Mouse (Mus musculus) liver, embryonic 13.5 days (tissue): Measurements from ENCODE around the gene Ano2. TPM values are rescaled to one million over a fixed set of nuclear protein-coding genes. Genes with fewer than 3 reads are reported as not detected.

Experiments used
- ATAC-seq: fragments of 200-750 bp; cut with Nextera tagmentation; 2 replicates; pipeline ENCODE4 v1.8.0; 2017; ENCODE audit warnings: low read depth, mild to moderate bottlenecking, moderate number of reproducible peaks, moderate library complexity
- DNase-seq: peaks from one replicate; pipeline ENCODE4 v3.0.0; 2022
- H3K27ac ChIP-seq: fragments of 300-500 bp; sonication (generic); 2 replicates; pipeline ENCODE4 v1.5.1; 2015; ENCODE audit warnings: moderate library complexity, mild to moderate bottlenecking, inconsistent platforms
- H3K27me3 ChIP-seq: fragments of 300-500 bp; sonication (generic); 2 replicates; pipeline ENCODE4 v1.6.1; 2015; ENCODE audit warnings: mild to moderate bottlenecking, inconsistent platforms
- H3K36me3 ChIP-seq: fragments of 300-500 bp; sonication (generic); 2 replicates; pipeline ENCODE4 v1.6.1; 2015; ENCODE audit warnings: mild to moderate bottlenecking, inconsistent platforms
- H3K4me1 ChIP-seq: fragments of 300-500 bp; sonication (generic); replicated peaks from 2 replicates; pipeline ENCODE4 v1.6.1; 2015; ENCODE audit warnings: inconsistent platforms
- H3K4me2 ChIP-seq: fragments of 300-500 bp; sonication (generic); 2 replicates; pipeline ENCODE4 v1.6.1; 2015; ENCODE audit warnings: inconsistent platforms, mild to moderate bottlenecking, moderate library complexity
- H3K4me3 ChIP-seq: fragments of 300-500 bp; sonication (generic); replicated peaks from 2 replicates; pipeline ENCODE4 v1.5.1; 2015; ENCODE audit warnings: mild to moderate bottlenecking, inconsistent platforms
- H3K9ac ChIP-seq: fragments of 300-500 bp; sonication (generic); 2 replicates; pipeline ENCODE4 v1.6.1; 2015; ENCODE audit warnings: mild to moderate bottlenecking, inconsistent platforms
- H3K9me3 ChIP-seq: fragments of 300-500 bp; sonication (generic); replicated peaks from 2 replicates; pipeline ENCODE4 v1.6.1; 2016; ENCODE audit warnings: inconsistent platforms
- WGBS: fragments of 180-500 bp; shearing (Covaris S2); methylation state at CpG from one replicate; pipeline ENCODE4 v1.1.7; 2015; ENCODE audit not compliant: insufficient replicate concordance; 5-methylcytosine and 5-hydroxymethylcytosine counted together
- polyA plus RNA-seq: library from polyadenylated mRNA; unstranded; fragments of >200 nt; fragmentation: Nextera tagmentation; extraction: Ambion mirVana; gene quantifications from 2 replicates; pipeline ENCODE4 v1.2.1, GENCODE M21; 2015

Ano2 gene
- polyA plus RNA-seq, 1 experiment from 2014 or later, result 0.18 TPM

- no peak for ATAC-seq
- no peak overlapping the region for H3K9ac ChIP-seq
- no peak overlapping the region for H3K27ac ChIP-seq
- H3K27me3 ChIP-seq, result no peaks in the 10 kb centered on the region
- no peaks in the 10 kb centered on the region for H3K4me1 ChIP-seq
- H3K36me3 ChIP-seq, result no peaks in the 10 kb centered on the region
- H3K9me3 ChIP-seq, result no peaks in the 10 kb centered on the region
- no peak overlapping the region for H3K4me3 ChIP-seq
- 77% methylated on average over 11 of the region's 11 CpGs for whole genome bisulfite sequencing
- H3K4me2 ChIP-seq, result no peak overlapping the region
- no peak for DNase-seq
Measured at GRCm38 (mm10) chr6:125680613-125681012, 9.6 kb upstream of the Ano2 start.

- Histone ChIP-seq H3K4me3 (no peak overlapping the region), H3K9ac (no peak overlapping the region), H3K9me3 (no peaks in the 10 kb centered on the region), H3K27ac (no peak overlapping the region), H3K36me3 (no peaks in the 10 kb centered on the region), H3K4me1 (no peaks in the 10 kb centered on the region), H3K27me3 (peaks cover 3% of the 10 kb centered on the region), H3K4me2 (no peak overlapping the region)
- DNase-seq (no peak), ATAC-seq (no peak)
Measured at GRCm38 (mm10) chr6:125685420-125685819, 4.8 kb upstream of the Ano2 start.

GRCm38 (mm10) chr6:125687986-125688385, 2.2 kb upstream of the Ano2 start:
- Histone ChIP-seq H3K9ac (no peak overlapping the region), H3K4me2 (no peak overlapping the region), H3K4me3 (no peak overlapping the region), H3K9me3 (no peaks in the 10 kb centered on the region), H3K4me1 (no peaks in the 10 kb centered on the region), H3K27me3 (peaks cover 8% of the 10 kb centered on the region), H3K27ac (no peak overlapping the region), H3K36me3 (no peaks in the 10 kb centered on the region)
- 39% methylated on average over 1 of the region's 1 CpGs for WGBS
- ATAC-seq, result no peak
- DNase-seq, result no peak

- Histone ChIP-seq H3K27ac (no peak overlapping the region), H3K4me1 (no peaks in the 10 kb centered on the region), H3K36me3 (no peaks in the 10 kb centered on the region), H3K9ac (no peak overlapping the region), H3K27me3 (no peaks in the 10 kb centered on the region), H3K4me2 (no peak overlapping the region), H3K9me3 (no peaks in the 10 kb centered on the region), H3K4me3 (no peak overlapping the region)
- ATAC-seq (no peak), DNase-seq (no peak)
- WGBS, result 71% methylated on average over 2 of the region's 2 CpGs
Measured at GRCm38 (mm10) chr6:125701146-125701545, 10.9 kb downstream of the Ano2 start.

- no peak overlapping the region for H3K27ac ChIP-seq
- H3K9ac ChIP-seq, result no peak overlapping the region
- H3K4me3 ChIP-seq, result no peak overlapping the region
- no peaks in the 10 kb centered on the region for H3K9me3 ChIP-seq
- no peaks in the 10 kb centered on the region for H3K27me3 ChIP-seq
- no peaks in the 10 kb centered on the region for H3K36me3 ChIP-seq
- no peak for DNase-seq
- ATAC-seq, result no peak
- WGBS, result 75% methylated on average over 16 of the region's 16 CpGs
- H3K4me2 ChIP-seq, result no peak overlapping the region
- no peaks in the 10 kb centered on the region for H3K4me1 ChIP-seq
Measured at GRCm38 (mm10) chr6:125711261-125711660, 21.0 kb downstream of the Ano2 start.

- Histone ChIP-seq H3K4me1 (no peaks in the 10 kb centered on the region), H3K36me3 (no peaks in the 10 kb centered on the region), H3K9ac (no peak overlapping the region), H3K9me3 (no peaks in the 10 kb centered on the region), H3K27ac (no peak overlapping the region), H3K27me3 (no peaks in the 10 kb centered on the region), H3K4me2 (no peak overlapping the region), H3K4me3 (no peak overlapping the region)
- no peak for DNase-seq
- no peak for ATAC-seq
- WGBS, result 56% methylated on average over 2 of the region's 2 CpGs
Measured at GRCm38 (mm10) chr6:125726408-125726807, 36.2 kb downstream of the Ano2 start.

GRCm38 (mm10) chr6:125727484-125727911, 37.3 kb downstream of the Ano2 start:
- no peak overlapping the region for H3K9ac ChIP-seq
- no peak overlapping the region for H3K4me2 ChIP-seq
- 63% methylated on average over 5 of the region's 5 CpGs for WGBS
- no peaks in the 10 kb centered on the region for H3K27me3 ChIP-seq
- no peaks in the 10 kb centered on the region for H3K4me1 ChIP-seq
- no peak overlapping the region for H3K4me3 ChIP-seq
- H3K36me3 ChIP-seq, result no peaks in the 10 kb centered on the region
- no peak for ATAC-seq
- DNase-seq, result no peak
- no peaks in the 10 kb centered on the region for H3K9me3 ChIP-seq
- H3K27ac ChIP-seq, result no peak overlapping the region

GRCm38 (mm10) chr6:125729471-125729870, 39.3 kb downstream of the Ano2 start:
- H3K36me3 ChIP-seq, result no peaks in the 10 kb centered on the region
- no peaks in the 10 kb centered on the region for H3K4me1 ChIP-seq
- no peak overlapping the region for H3K9ac ChIP-seq
- no peaks in the 10 kb centered on the region for H3K9me3 ChIP-seq
- DNase-seq, result no peak
- H3K27me3 ChIP-seq, result no peaks in the 10 kb centered on the region
- ATAC-seq, result no peak
- 58% methylated on average over 6 of the region's 6 CpGs for WGBS
- H3K4me2 ChIP-seq, result no peak overlapping the region
- H3K27ac ChIP-seq, result no peak overlapping the region
- H3K4me3 ChIP-seq, result no peak overlapping the region

GRCm38 (mm10) chr6:125729986-125730535, 39.8 kb downstream of the Ano2 start:
- Histone ChIP-seq H3K4me2 (no peak overlapping the region), H3K9me3 (no peaks in the 10 kb centered on the region), H3K9ac (no peak overlapping the region), H3K36me3 (no peaks in the 10 kb centered on the region), H3K4me1 (no peaks in the 10 kb centered on the region), H3K4me3 (no peak overlapping the region), H3K27ac (no peak overlapping the region), H3K27me3 (no peaks in the 10 kb centered on the region)
- 59% methylated on average over 11 of the region's 11 CpGs for WGBS
- DNase-seq, result no peak
- no peak for ATAC-seq

GRCm38 (mm10) chr6:125737511-125738285, 47.5 kb downstream of the Ano2 start:
- Histone ChIP-seq H3K4me2 (no peak overlapping the region), H3K9ac (no peak overlapping the region)
- WGBS, result 55% methylated on average over 11 of the region's 11 CpGs

GRCm38 (mm10) chr6:125743203-125744100, 53.2 kb downstream of the Ano2 start:
- ATAC-seq, result no peak
- 67% methylated on average over 10 of the region's 10 CpGs for WGBS
- no peaks in the 10 kb centered on the region for H3K27me3 ChIP-seq

More at GRCm38 (mm10) chr6:125737511-125738285, 47.5 kb downstream of the Ano2 start:
- Histone ChIP-seq H3K4me3 (no peak overlapping the region), H3K4me1 (no peaks in the 10 kb centered on the region), H3K9me3 (no peaks in the 10 kb centered on the region), H3K36me3 (no peaks in the 10 kb centered on the region), H3K27me3 (no peaks in the 10 kb centered on the region), H3K27ac (no peak overlapping the region)
- ATAC-seq (no peak), DNase-seq (no peak)

More at GRCm38 (mm10) chr6:125743203-125744100, 53.2 kb downstream of the Ano2 start:
- Histone ChIP-seq H3K4me1 (no peaks in the 10 kb centered on the region), H3K9ac (no peak overlapping the region), H3K4me2 (no peak overlapping the region), H3K4me3 (no peak overlapping the region), H3K36me3 (no peaks in the 10 kb centered on the region), H3K27ac (no peak overlapping the region), H3K9me3 (no peaks in the 10 kb centered on the region)
- no peak for DNase-seq
